Mouse (Mus musculus): ENCODE data around the gene Agfg2. TPM values are rescaled to one million over a fixed set of nuclear protein-coding genes. Genes with fewer than 3 reads are reported as not detected.
"Not testable (repeated sequence)": the region's sequence is repeated elsewhere in the genome, so short reads cannot be mapped to it uniquely, and the experiment has no call there.

Agfg2 gene
- polyA plus RNA-seq (2012; rRNA removed): 32.4 and 32.9 TPM in 2 replicates

DNA sequence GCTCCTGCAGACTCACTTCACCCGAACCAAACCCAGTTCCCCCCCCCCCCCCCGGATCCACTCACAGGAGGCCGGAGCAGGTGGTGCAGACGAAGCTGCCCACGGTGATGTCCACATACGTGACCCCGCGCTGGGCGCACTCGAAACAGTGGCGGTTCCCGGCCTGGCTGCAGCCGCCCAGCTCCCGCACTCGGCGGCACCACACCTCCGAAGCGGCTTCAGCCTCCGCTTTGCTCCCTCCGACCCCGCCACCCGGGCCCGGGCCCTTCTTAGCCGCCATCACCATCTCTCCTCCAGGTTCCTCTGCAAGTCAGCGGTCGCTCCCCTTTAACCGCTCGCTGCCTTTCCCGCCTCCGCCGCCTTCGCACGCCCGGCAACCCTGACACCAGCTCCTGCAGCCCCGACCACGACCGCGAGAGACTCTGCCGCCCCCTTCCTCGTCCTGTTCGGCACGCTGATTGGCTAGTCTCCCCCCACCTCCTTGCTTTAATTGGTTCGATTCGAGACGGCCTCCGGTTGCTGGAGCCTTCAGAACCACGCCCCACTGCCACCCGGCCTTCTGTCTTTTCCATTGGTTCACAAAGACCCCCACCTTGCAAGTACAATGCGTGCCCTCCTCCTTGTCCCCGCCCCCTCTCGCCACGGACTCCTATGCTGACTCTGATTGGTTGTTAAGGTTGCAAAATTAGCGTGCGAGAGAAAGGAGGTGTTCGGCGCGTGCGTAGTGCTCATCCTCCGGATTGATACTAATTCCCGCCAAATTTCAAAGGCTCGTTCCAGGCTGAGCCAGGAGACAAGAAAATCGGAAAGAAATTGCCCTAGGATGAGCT, at the start of gene Agfg2:
Agfg2 (minus strand) TSS at position 433 of the 830 bp plus-strand sequence.
- DNase-seq (ENCODE audit: extremely low spot score in 1 of 2, low spot score in 1 of 2): peak; percentile 99 to 100

DNA sequence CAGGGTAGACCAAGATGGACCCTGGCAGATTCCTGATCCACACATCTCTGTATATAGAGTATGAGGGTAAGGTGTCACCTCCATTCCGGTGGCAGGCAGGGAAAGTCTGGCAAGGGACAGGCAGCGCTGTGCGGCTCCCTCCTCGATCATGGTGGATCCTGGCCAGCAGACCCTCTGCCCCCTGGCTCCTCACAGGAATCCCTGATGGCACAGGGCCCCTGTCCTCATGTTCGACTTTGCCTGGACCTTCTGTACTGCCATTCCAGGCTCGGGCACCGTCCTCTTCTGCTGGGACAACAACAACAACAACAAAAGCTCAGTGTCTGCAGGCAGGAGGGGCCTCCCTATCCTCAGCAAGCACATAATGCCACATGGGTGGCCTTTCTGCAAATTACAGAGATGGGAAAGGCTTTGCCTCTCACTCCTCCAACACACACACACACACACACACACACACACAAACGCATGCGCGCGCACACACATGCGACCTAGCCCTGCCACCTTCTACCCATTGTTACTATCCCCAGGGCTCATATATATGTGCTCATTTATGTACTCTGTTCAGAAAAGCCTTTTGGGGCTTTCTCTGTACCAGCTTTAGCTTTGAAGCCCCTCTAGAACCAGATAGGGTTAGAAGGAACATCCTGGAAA, 49.2 kb upstream of the Agfg2 start:
- DNase-seq (ENCODE audit: extremely low spot score in 1 of 2, low spot score in 1 of 2): no peak

DNA sequence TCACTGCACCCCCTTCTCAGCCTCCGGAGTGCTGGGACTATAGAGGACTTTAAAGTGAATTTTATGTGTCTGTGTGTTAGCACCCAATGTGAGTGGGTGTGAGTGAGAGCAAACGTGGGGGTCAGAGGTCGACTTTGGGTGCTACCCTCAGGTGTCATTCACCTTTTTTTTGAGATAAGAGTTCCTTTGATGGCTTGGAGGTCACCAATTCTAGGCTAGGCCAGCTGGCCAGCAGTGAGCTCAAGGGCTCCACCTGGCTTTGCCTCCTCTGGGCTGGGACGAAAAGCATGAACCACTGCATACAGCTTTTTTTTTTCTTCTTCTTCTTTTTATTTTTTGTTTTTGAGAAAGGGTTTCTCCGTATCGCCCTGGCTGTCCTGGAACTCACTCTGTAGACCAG, 42.2 kb upstream of the Agfg2 start:
- no peak for DNase-seq (ENCODE audit: extremely low spot score in 1 of 2, low spot score in 1 of 2)

DNA sequence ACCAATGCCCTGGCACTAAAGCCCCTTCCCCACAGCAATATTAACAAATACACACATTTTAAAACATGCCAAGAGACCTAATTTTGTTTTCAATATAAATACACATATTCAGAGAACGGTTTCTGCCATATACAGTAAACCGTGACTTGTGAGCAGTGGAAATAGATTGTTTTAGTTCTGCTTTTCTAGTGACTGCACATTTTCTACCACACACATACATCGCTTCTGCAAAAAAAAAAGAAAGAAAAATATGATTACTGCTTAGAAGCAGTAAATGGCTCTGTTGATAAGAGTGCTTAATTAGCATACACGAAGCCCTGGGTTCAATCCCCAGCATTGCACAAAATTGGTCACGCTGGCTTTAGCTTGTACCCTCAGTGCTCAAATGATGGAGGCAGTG, 39.3 kb upstream of the Agfg2 start:
- DNase-seq (ENCODE audit: extremely low spot score in 1 of 2, low spot score in 1 of 2): no peak

DNA sequence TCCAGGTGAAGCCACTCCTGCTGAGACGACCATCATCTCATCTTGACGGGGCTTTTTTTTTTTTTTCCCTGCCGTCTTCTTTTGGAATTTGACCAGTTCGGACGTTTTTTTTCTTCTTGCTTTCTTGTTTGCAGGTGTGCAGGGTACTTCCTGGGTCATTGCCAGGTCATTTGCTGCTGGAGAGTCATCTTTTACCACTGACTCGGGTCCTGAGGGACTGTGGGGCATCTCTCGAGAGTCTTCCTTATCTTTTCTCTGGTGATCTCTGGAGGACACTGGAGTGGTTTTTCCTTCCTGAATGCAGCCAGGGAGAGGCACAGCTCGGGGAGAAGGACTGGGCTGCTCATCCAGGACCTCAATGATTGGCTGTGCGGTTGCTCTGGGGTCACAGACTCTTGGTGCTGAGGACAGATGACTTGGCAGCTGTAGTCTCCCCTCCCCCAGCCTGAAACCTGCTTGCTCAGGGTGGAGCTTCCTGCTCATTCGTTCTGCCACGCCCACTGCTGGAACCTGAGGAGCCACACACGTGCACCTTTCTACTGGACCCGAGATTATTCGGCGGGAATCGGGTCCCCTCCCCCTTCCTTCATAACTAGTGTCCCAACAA, 36.1 kb upstream of the Agfg2 start:
- not testable (repeated sequence) for DNase-seq (ENCODE audit: extremely low spot score in 1 of 2, low spot score in 1 of 2)

DNA sequence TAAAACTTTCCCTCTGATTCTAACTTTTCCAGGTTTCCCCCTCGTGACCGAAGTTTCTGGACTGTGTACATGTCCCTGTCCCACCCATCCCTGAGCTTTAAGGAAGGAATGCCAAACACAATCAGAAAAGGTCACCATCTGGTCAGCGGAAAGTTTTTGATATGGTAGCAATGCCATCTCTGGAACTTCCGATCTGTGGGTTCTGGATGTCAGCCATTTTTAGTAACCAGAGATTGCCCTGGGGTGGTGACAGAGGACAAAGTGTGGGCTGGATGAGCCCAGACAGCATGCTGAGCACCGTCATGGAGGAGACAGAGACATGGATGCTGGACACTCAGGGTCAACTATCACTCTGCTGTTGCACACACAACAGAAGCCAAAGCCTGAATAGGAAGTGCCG, 34.6 kb upstream of the Agfg2 start:
- DNase-seq (ENCODE audit: extremely low spot score in 1 of 2, low spot score in 1 of 2): no peak

DNA sequence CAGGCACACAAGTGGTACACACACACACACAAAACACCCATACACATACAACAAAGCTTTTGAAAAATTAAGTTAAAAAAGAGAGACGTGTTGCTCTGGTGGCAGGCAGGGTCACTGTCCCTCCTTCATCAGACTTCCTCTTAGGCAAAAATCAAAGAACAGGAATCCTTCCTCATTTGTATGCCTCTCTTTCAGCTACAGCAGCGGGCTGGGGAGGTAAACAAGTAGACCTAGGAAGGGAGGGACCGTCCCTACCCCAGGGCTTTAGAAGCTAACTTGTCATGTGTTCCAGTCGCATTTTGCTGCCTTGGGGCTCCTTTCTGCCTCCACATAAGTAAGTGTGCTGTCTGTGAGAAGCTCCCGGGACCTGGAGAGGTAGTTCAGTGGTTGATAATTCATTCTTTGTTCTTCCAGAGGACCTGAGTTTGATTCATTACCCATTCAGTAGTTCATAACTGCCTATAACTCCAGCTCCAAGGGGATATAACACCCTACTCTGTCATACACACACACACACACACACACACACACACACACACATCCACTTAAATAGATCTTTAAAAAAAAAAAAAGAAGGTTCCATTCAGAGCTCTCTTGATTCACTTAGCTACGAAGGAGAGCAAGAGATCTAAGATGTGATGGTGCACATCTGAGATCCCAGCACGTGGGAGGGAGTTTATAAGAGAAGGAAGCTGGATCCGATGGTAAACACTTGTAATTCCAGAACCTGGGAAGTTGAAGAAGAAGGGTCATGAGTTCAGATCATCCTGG, 33.7 kb upstream of the Agfg2 start:
- no peak for DNase-seq (ENCODE audit: extremely low spot score in 1 of 2, low spot score in 1 of 2)

DNA sequence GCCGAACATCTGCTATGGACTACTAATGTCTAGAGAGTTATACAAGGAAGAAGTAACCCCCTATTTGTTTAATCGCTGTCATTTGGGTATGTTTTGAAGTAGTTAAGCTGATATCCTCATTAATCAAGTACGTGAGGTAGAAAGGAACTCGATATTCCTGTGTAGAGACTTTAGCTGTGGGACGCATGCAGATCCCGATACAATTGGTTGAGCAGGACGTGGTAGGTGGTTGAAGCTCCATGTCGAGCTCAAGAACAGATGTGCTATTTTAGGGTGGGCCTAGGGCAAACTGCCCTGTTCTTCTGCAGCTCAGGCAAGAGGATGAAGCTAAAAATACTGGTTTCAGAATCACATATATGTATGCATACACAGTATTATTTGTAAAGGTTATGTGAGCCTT, 31.2 kb upstream of the Agfg2 start:
- no peak for DNase-seq (ENCODE audit: extremely low spot score in 1 of 2, low spot score in 1 of 2)

DNA sequence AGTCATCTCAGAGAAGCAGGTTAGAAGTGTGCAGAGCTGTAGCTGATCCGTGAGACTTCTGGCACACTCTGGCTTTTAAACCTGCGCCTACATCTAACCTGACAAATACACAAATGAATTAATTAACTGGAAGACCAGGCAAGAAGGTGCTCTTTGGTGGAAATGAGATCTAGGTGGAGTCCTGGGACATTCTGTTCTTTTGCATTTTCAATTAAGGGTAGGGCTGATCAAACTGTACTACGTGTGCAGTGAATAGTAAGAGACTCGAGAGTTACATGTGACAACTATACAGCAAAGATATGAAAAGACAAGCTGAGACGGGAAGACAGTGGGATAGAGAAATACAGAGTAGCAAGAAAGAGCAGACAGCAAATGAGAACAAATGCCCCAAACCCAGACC, 28.9 kb upstream of the Agfg2 start:
- no peak for DNase-seq (ENCODE audit: extremely low spot score in 1 of 2, low spot score in 1 of 2)

DNA sequence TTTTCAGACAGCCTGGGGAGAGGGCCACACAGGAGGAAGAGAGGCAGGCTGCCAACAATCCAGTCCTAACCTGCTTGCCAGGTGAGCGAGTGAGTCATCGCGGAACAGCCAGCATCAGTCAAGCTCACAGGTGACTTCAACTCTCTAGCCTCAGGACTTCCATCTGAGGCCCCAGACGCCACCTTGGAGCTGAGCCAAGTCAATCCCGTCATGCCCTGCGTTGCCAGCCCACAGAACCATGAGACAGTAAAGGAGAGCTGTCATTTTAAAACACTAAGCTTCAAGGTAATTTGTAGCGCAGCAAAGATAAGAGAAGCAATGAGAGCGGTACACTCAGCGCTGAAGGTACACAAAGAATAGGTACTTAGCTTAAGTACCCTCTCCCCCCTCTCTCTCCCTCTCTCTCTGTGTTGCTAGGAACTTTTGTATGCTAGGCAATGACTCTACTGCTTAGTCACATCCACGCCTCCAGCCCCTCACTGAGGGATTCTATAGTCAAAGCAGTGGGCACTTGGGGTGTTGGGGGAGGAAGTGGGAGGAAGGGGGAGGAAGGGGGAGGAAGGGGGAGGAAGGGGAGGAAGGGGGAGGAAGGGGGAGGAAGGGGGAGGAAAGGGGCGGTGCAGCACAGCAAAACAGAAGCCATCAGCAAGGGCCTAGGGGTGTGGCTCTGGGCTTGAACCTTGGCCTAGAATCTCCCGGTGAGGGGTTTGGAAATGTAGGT, 22.5 kb upstream of the Agfg2 start:
- peak in 1 of 2 experiments; percentile 38 for DNase-seq (ENCODE audit: extremely low spot score in 1 of 2, low spot score in 1 of 2)

DNA sequence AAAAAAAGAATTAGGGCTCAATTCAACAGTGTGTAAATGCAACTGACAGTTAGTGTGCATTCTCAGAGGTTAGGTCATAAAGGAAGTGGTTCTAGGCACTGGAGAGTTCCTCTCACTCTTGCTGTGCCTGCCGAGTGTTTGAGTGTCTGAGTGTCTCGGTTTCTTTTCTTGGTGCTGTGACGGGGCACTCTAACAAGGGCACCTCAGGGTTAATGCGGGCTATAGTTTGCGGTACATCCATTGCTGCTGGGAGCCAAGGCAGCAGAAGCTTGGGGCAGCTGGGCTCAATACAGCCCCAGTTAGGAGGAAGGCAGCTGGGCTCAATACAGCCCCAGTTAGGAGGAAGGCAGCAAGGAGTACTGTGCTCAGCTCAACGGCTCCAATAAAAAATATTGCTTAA, 20.7 kb upstream of the Agfg2 start:
- no peak for DNase-seq (ENCODE audit: extremely low spot score in 1 of 2, low spot score in 1 of 2)

DNA sequence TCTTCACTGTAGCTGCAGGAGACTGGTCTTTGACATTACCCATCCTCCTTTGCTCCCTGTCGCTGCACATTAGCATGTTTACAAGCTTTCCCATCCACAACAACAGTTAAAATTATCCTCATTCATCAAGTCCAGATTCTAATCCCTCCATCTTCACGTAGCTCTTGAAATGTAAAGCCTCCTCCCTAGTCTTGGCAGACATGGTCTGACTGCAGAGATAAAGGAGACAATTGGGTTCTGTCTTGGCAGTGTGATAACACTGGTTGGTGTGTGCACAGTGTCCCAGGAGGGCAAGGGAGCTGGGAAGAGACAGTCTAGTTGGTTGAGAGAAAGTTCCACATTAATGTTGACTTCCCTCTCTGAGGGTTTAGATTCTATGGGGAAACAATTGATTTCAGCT, 15.3 kb upstream of the Agfg2 start:
- DNase-seq (ENCODE audit: extremely low spot score in 1 of 2, low spot score in 1 of 2): no peak

DNA sequence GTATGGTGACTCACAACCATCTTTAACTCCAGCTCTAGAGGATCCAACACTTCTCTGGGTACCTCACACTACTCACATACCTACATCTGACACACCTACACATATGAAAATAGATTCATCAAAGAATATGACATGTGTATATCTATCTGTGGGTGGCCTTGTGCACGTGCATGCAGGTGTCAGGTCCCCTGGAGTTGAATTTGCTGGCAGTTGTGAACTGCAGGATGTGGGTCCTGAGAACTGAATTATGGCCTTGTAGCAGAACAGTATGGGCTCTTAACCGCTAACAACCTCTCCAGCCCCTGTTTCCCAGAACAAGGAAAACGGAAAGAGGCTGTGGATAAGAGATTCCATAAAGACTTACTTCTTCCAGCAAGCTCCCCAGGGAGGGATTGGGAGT, 14.6 kb upstream of the Agfg2 start:
- DNase-seq (ENCODE audit: extremely low spot score in 1 of 2, low spot score in 1 of 2): no peak

DNA sequence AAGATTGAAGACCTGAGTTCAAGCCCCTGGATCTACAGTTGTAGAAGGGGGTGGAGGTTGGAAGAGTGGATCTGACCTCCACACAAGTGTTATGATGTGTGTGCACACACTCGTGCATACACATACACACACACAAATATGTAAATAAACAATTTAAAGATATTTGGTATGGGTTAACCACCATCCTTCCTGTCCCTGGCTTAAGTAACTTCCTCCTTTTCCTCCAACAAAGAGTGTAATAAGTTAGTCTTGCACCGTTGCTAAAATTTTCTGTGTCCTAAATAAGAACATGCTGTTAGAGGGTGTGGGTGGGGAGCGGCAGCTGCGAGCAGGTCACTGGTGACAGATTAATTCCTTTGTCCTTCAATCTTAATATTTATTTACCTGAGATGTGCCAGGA, 11.4 kb upstream of the Agfg2 start:
- DNase-seq (ENCODE audit: extremely low spot score in 1 of 2, low spot score in 1 of 2): no peak

DNA sequence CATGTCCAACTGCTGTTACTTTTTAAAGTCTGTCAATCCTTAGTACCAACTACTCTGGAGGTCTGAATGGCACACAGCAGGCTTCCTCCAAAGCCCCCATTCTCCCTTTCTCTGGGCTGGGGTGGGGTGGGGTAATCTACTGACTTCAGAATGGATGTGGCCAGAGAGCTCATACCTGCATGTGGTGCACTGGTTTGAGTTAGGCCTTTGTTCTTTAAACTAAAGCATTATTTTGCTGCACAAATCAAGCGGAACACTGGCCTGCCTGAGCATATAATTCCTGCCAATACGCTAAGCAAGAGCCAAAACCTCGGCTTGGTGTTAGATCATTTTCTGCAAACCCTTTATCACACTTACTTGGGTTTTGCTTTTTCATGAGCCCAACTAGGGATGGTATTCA, 10.3 kb upstream of the Agfg2 start:
- no peak for DNase-seq (ENCODE audit: extremely low spot score in 1 of 2, low spot score in 1 of 2)

DNA sequence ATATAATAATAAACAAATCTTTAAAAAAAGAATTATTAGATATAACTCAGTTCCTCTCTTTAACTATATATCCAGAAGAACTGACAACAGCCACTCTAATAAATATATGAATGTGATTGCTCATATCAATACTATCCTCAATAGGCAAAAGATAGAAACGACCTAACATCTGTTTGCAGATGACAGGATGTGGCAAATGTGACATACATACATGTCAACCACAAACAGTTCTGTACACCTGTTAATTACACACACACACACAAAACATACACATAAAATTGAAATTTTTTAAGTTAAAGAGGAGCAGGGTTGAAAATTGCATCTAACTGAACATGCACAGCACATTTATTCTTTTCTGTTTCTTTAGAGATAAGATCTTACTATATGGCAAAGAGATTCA, 7.4 kb upstream of the Agfg2 start:
- DNase-seq (ENCODE audit: extremely low spot score in 1 of 2, low spot score in 1 of 2): no peak

DNA sequence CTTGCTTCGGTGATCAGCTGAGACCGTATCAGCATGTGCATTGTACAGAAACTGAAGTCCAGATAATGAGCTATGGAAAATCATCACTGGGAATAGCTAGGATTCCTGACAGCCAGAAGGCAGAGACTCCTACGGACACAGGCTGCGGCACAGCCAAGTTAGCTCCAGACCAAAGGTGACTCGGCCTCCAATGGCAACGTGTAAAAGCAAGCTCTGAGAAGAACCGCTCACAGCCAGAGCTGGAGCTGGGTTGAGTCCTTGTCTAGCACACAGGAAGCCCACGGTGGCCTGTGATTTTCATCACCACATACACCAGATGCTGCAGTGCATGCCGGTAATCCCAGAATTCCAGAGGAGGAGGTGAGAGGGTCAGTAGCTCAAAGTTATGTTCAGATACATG, 6.0 kb upstream of the Agfg2 start:
- DNase-seq (ENCODE audit: extremely low spot score in 1 of 2, low spot score in 1 of 2): no peak

DNA sequence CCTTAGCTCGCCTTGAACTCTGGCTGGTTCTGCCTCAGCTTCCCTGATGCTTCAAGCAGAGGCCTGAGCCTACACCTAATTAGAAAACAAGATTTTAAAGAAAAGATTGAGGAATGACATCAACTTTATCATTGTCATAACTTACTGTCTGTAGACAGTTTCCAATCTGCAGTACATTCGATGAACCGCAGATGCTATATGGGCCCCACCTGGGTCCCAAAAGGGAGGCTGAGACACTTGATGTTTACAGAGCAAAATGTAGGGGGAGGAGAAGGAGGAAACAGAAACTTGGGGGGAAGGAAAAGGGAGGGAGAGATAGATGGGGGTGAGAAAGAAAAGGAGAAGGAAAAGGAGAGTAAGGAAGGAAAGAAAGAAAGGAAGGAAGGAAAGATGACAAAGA, 5.4 kb upstream of the Agfg2 start:
- DNase-seq (ENCODE audit: extremely low spot score in 1 of 2, low spot score in 1 of 2): no peak

DNA sequence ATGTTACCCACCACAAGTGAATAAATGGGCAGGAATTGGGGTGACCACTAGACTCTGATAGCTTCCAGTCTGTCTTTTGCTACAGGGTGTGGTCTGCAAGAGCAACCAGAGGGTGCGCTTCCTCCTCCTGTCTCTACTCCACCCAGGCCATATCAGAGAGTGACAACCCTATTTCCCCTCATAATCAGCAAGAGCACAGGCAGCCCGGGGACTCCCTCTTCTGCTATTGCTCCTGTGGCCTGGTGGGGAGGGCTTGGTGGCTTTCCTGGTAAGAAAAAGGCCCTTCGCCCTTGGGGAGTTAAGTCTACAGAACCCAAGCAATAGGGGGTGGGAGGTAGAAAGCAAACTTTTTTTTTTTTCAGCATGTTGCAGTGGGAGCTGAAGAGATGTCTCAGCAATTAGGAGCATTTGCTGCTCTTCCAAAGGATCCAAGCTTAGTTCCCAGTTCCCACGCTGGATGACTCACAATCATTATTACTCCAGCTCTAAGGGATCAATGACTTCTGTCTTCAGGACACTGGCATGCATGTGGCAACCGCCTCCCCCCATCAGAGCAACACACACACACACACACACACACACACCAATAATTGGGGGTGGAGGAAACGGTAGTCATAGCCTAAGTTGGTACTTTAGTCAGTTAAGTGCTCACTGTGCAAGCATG, 1.7 kb upstream of the Agfg2 start:
- DNase-seq (ENCODE audit: extremely low spot score in 1 of 2, low spot score in 1 of 2): no peak

DNA sequence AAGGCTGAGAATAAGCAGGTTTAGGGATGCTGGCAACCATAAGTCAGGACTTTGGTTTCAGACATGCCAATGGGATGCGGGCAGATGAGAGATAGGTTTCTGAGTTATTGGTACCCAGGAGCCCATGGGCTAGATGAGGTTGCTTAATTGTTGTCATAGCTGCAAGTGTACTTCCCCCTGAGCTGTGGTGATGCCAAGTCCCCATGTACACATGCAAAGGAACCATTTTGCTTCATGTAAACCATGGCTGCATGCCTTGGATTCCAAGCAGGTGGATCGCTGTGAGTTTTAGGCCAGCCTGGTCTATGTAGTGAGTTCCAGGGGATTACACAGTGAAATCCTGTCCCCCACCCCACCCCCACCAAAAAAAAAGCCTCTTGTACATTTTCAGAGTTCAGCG, 1.1 kb upstream of the Agfg2 start:
- no peak for DNase-seq (ENCODE audit: extremely low spot score in 1 of 2, low spot score in 1 of 2)

All from frontal cortex, adult 2 months (tissue).